Mouse (Mus musculus) cortical plate, adult 2 months (tissue): ENCODE results near the gene Usp10.

Experiments used
- CTCF ChIP-seq: fragments of 200-500 bp; IDR thresholded peaks from 2 replicates; pipeline ENCODE4 v1.5.1; 2011; ENCODE audit warnings: mild to moderate bottlenecking, control low read depth, low read length; ENCODE audit not compliant: insufficient read depth; ENCODE audit errors: extremely low read depth
- POLR2A ChIP-seq: fragments of 200-500 bp; IDR thresholded peaks from 2 replicates; pipeline ENCODE4 v1.6.1; 2011; ENCODE audit warnings: mild to moderate bottlenecking, low read length, control low read depth; ENCODE audit not compliant: insufficient read depth; ENCODE audit errors: extremely low read depth

DNA sequence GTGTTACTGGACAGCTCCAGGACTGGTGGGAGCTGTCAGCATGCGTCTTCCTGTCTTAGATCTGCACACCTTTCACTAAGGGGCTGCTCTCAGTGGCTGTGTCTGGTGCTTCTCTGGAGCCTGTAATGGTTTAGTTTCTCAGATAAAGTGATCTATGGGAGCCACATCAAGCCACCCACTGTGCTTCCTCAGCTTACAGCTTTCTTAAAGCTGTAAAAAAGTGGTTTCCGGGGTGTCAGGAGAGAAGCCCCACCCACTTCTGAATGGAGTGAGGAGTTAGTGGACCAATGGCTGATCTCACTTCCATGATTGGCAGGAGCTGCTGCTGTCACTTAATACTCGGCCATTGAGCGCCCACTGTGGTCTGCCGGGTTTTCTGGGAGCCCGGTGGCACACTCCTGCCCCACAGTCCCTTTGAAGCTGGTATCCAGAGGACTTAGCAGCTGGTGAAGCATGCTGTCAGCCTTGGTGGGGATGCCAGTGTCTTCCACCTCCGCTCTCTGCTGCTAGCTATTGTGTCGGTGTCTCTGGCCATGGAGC, 36.2 kb downstream of the Usp10 start:
- TF ChIP-seq CTCF = no peak
- no peak for TF ChIP-seq POLR2A
